Comparison of ENCODE assay signal across 9 mouse cellular contexts in genomic region chr11:98962421-98963095, GRCm38 (mm10). TPM values are rescaled to one million over a fixed set of nuclear protein-coding genes. Genes with fewer than 3 reads are reported as not detected.
DNase-seq lines count a peak whose midpoint lies in the region; ATAC-seq and TF ChIP-seq lines count a peak whose summit lies in the region.
"Had no signal": no experiment of that assay in that cellular context is flagged by ENCODE, and none has a peak within 500 bp of the region (broad histone marks: within the 10 kb centered on the region; RNA-seq: fewer than 3 reads in every experiment).

No protein-coding gene starts in this region.

- H3K4me2 ChIP-seq in limb, embryonic 13.5 days (replicated peaks), result peak overlapping the region; percentile 95
- H3K4me2 ChIP-seq in stomach, embryonic 15.5 days, result peak overlapping the region; percentile 99

- 13% methylated on average over 12 of the region's 12 CpGs for WGBS in limb, embryonic 13.5 days
- WGBS in stomach, embryonic 15.5 days, result 14% methylated on average over 12 of the region's 12 CpGs

- no peaks in the 10 kb centered on the region for H3K27me3 ChIP-seq in testis, adult 2 months (ENCODE audit: control insufficient read depth, insufficient read depth, low read length)
- no peaks in the 10 kb centered on the region for H3K27me3 ChIP-seq in limb, embryonic 13.5 days
- no peaks in the 10 kb centered on the region for H3K27me3 ChIP-seq in stomach, embryonic 15.5 days (replicated peaks)

- peak overlapping the region; percentile 64 for H3K4me3 ChIP-seq in testis, adult 2 months (ENCODE audit: control insufficient read depth, low read depth, low read length)
- H3K4me3 ChIP-seq in limb, embryonic 13.5 days, result peak overlapping the region; percentile 73
- peak overlapping the region; percentile 78 for H3K4me3 ChIP-seq in stomach, embryonic 15.5 days (replicated peaks)

- DNase-seq in adrenal gland, postnatal 10 days, result peak; percentile 25
- no peak for DNase-seq in adrenal gland, postnatal 25 days
- DNase-seq in testis, postnatal 10 days (ENCODE audit: low spot score), result no peak
- DNase-seq in cerebellum, adult 8-10 months, result no peak

- peak overlapping the region; percentile 80 for H3K9ac ChIP-seq in limb, embryonic 13.5 days
- H3K9ac ChIP-seq in stomach, embryonic 15.5 days, result peak overlapping the region; percentile 29; the same call in 1 of the 2 replicates

- no peak for TF ChIP-seq CTCF in testis, adult 2 months (IDR thresholded peaks at IDR 0.05; ENCODE audit: control insufficient read depth, insufficient read depth, insufficient replicate concordance, low read depth, low read length)

- H3K4me1 ChIP-seq in testis, adult 2 months (ENCODE audit: control insufficient read depth, insufficient read depth, low read length), result peaks cover 58% of the 10 kb centered on the region
- H3K4me1 ChIP-seq in limb, embryonic 13.5 days, result peaks cover 88% of the 10 kb centered on the region
- H3K4me1 ChIP-seq in stomach, embryonic 15.5 days, result peaks cover 78% of the 10 kb centered on the region

- peak overlapping the region; percentile 51; the same call in 1 of the 2 replicates for H3K27ac ChIP-seq in testis, adult 2 months (ENCODE audit: control insufficient read depth, insufficient read depth, low read depth, low read length)
- H3K27ac ChIP-seq in limb, embryonic 13.5 days, result peak overlapping the region; percentile 93
- peak overlapping the region; percentile 93 for H3K27ac ChIP-seq in stomach, embryonic 15.5 days

- ATAC-seq in limb, embryonic 13.5 days (ENCODE audit: low FRiP score, low read depth), result no peak
- ATAC-seq in stomach, embryonic 15.5 days (ENCODE audit: insufficient read depth, low FRiP score, low read depth), result no peak
- no peak for ATAC-seq in activated CD4-positive, CD25-positive, alpha-beta regulatory T cell, adult 4 months

- H3K36me3 ChIP-seq in testis, adult 2 months (ENCODE audit: control insufficient read depth, insufficient read depth, low read length), result no peaks in the 10 kb centered on the region
- H3K36me3 ChIP-seq in limb, embryonic 13.5 days, result peaks cover 21% of the 10 kb centered on the region
- peaks cover 8% of the 10 kb centered on the region; the same call in 1 of the 2 replicates for H3K36me3 ChIP-seq in stomach, embryonic 15.5 days

- no peaks in the 10 kb centered on the region for H3K9me3 ChIP-seq in limb, embryonic 13.5 days
- H3K9me3 ChIP-seq in stomach, embryonic 15.5 days, result no peaks in the 10 kb centered on the region

- no peak for TF ChIP-seq POLR2A in testis, adult 2 months (IDR thresholded peaks at IDR 0.05; ENCODE audit: control insufficient read depth, low read depth, low read length)

RNA-seq across cellular contexts. Expression of gene Gjd3, which starts 20.3 kb away (rescaled TPM):
- total RNA-seq in adrenal gland, postnatal 10 days (2021), result under 1 TPM; 0.45 to 0.73 TPM
- not detected in 2 replicates for total RNA-seq in adrenal gland, postnatal 25 days (2021)
- 13.6 and 23.8 TPM in 2 replicates for polyA plus RNA-seq in testis, adult 2 months (2012; rRNA removed)
- polyA plus RNA-seq in limb, embryonic 13.5 days (2015; fragmentation: Nextera tagmentation; extraction: Ambion mirVana), result 0.41 and 0.78 TPM in 2 replicates
- polyA plus RNA-seq in stomach, embryonic 15.5 days (2015; fragmentation: Nextera tagmentation; extraction: Ambion mirVana), result 0.42 and 0.43 TPM in 2 replicates
- under 1 TPM in 1 of 2 experiments, not detected in 1; 0.41 TPM for polyA plus RNA-seq in activated CD4-positive, CD25-positive, alpha-beta regulatory T cell, adult 4 months (2017; shearing (Covaris generic))
- total RNA-seq: hematopoietic stem cell, adult 5-6 weeks had no signal

RNA-seq across cellular contexts. Expression of gene Rara, which starts 34.9 kb away (rescaled TPM):
- 10 to 100 TPM; 26.2 to 34.7 TPM for total RNA-seq in adrenal gland, postnatal 10 days (2021)
- total RNA-seq in adrenal gland, postnatal 25 days (2021), result 21.8 and 27.7 TPM in 2 replicates
- 18.7 and 20.1 TPM in 2 replicates for polyA plus RNA-seq in testis, adult 2 months (2012; rRNA removed)
- 46.5 and 49.8 TPM in 2 replicates for polyA plus RNA-seq in limb, embryonic 13.5 days (2015; fragmentation: Nextera tagmentation; extraction: Ambion mirVana)
- 34.0 and 41.0 TPM in 2 replicates for polyA plus RNA-seq in stomach, embryonic 15.5 days (2015; fragmentation: Nextera tagmentation; extraction: Ambion mirVana)
- 10 to 100 TPM in 1 of 2 experiments, 1 to 10 TPM in 1; 9.0 to 13.7 TPM for polyA plus RNA-seq in activated CD4-positive, CD25-positive, alpha-beta regulatory T cell, adult 4 months (2017; shearing (Covaris generic))

RNA-seq across cellular contexts. Expression of gene Cdc6, which starts 55.0 kb away (rescaled TPM):
- total RNA-seq in adrenal gland, postnatal 10 days (2021), result 1 to 10 TPM; 3.8 to 6.5 TPM
- 1.7 and 4.3 TPM in 2 replicates for total RNA-seq in adrenal gland, postnatal 25 days (2021)
- 2.5 and 2.9 TPM in 2 replicates for polyA plus RNA-seq in testis, adult 2 months (2012; rRNA removed)
- 31.4 and 32.3 TPM in 2 replicates for polyA plus RNA-seq in limb, embryonic 13.5 days (2015; fragmentation: Nextera tagmentation; extraction: Ambion mirVana)
- 28.8 and 30.3 TPM in 2 replicates for polyA plus RNA-seq in stomach, embryonic 15.5 days (2015; fragmentation: Nextera tagmentation; extraction: Ambion mirVana)
- 10 to 100 TPM; 10.1 to 17.7 TPM for polyA plus RNA-seq in activated CD4-positive, CD25-positive, alpha-beta regulatory T cell, adult 4 months (2017; shearing (Covaris generic))
